Mouse (Mus musculus) E14TG2a.4 (cell line): ENCODE measurements at regions not wholly inside any gene's neighbourhood (a gene's known extent, or its start where the extent isn't known, plus 50 kb on each side); places are given as distances from the start of the nearest gene placed in this dataset.

Experiments
- CTCF ChIP-seq: conservative IDR thresholded peaks from 2 replicates; pipeline ENCODE4 v1.5.1; 2014; ENCODE audit warnings: low read length
- NANOG ChIP-seq: IDR thresholded peaks from 2 replicates; pipeline ENCODE4 v1.6.1; 2014; ENCODE audit warnings: borderline replicate concordance, low read length, mixed read lengths
- POU5F1 ChIP-seq: IDR thresholded peaks from 2 replicates; pipeline ENCODE4 v1.6.1; 2014; ENCODE audit warnings: low read length, borderline replicate concordance

DNA sequence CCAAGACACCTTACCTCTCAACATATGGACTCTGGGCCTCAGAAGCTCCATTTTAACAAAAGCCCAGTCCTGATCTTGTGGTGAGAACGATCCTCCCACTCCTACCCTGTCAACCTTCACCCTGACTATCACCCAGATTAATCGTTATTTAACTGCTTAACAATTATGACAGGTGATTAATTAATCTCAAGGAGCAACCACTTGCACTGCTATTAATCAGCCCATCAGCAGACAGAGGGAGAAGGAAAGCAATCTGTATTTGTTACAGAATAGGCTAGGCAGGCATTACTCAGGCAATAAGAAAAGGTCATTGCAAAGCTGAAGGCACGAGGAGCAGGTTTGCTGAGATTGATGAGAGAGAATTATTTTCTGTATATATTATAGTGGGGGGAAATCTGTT lies 1201.9 kb downstream of the Fam181b start:
- TF ChIP-seq CTCF = no peak
- TF ChIP-seq POU5F1 = no peak
- no peak for TF ChIP-seq NANOG
